9 mouse cellular contexts compared by ENCODE assay signal in genomic region chr10:12694774-12695173, GRCm38 (mm10).
DNase-seq lines count a peak whose midpoint lies in the region; ATAC-seq and TF ChIP-seq lines count a peak whose summit lies in the region.
"Had no signal": no experiment of that assay in that cellular context is flagged by ENCODE, and none has a peak within 500 bp of the region (broad histone marks: within the 10 kb centered on the region; RNA-seq: fewer than 3 reads in every experiment).

No protein-coding gene starts in this region.

- no peaks in the 10 kb centered on the region for H3K36me3 ChIP-seq in heart, embryonic 11.5 days (ENCODE audit: control insufficient read depth, insufficient read depth, low read length)
- peaks cover 21% of the 10 kb centered on the region for H3K36me3 ChIP-seq in limb, embryonic 13.5 days
- peaks cover 17% of the 10 kb centered on the region for H3K36me3 ChIP-seq in thymus, adult 2 months (ENCODE audit: control insufficient read depth, insufficient read depth, low read length)
- H3K36me3 ChIP-seq in hindbrain, postnatal 0 days (ENCODE audit: insufficient read depth, low read length): no peaks in the 10 kb centered on the region

- no peak for TF ChIP-seq POLR2A in thymus, adult 2 months (IDR thresholded peaks at IDR 0.05; ENCODE audit: control insufficient read depth, extremely low read depth, insufficient read depth, low read length, poor library complexity)

- H3K4me1 ChIP-seq in heart, embryonic 11.5 days (ENCODE audit: control insufficient read depth, insufficient read depth, low read length): peaks cover 5% of the 10 kb centered on the region; the same call in 1 of the 2 replicates
- H3K4me1 ChIP-seq in limb, embryonic 13.5 days: peaks cover 3% of the 10 kb centered on the region; the same call in 1 of the 2 replicates
- H3K4me1 ChIP-seq in thymus, adult 2 months (replicated peaks; ENCODE audit: control insufficient read depth, insufficient read depth, low read length): no peaks in the 10 kb centered on the region
- H3K4me1 ChIP-seq in hindbrain, postnatal 0 days (ENCODE audit: insufficient read depth, low read length): no peaks in the 10 kb centered on the region

- ATAC-seq in heart, embryonic 11.5 days (replicated peaks; ENCODE audit: insufficient number of reproducible peaks, low FRiP score, low TSS enrichment): peak; percentile 82
- ATAC-seq in limb, embryonic 13.5 days (ENCODE audit: low FRiP score, low read depth): no peak
- ATAC-seq in hindbrain, postnatal 0 days: no peak

- DNase-seq in 3T3-L1 (ENCODE audit: low read depth, low spot score): peak; percentile 98
- DNase-seq in embryo, embryonic 11 days: peak; percentile 45
- DNase-seq in cerebellum, adult 18-20 months: no peak
- no peak for DNase-seq in thymus, adult 2 months
- DNase-seq in frontal cortex, postnatal 10 days (ENCODE audit: low spot score in 2 of 2): no peak
- DNase-seq in hindbrain, postnatal 0 days (ENCODE audit: low spot score): no peak
- DNase-seq: thymus, postnatal 36 days had no signal

- peak overlapping the region; percentile 86 for H3K27ac ChIP-seq in heart, embryonic 11.5 days (ENCODE audit: low read depth, low read length)
- peak overlapping the region; percentile 28; the same call in 1 of the 2 replicates for H3K27ac ChIP-seq in limb, embryonic 13.5 days
- no peak overlapping the region for H3K27ac ChIP-seq in thymus, adult 2 months (ENCODE audit: control insufficient read depth, insufficient read depth, low read length)
- no peak overlapping the region for H3K27ac ChIP-seq in hindbrain, postnatal 0 days

- no peak overlapping the region for H3K4me3 ChIP-seq in heart, embryonic 11.5 days (ENCODE audit: low read depth, low read length)
- no peak overlapping the region for H3K4me3 ChIP-seq in limb, embryonic 13.5 days
- H3K4me3 ChIP-seq in thymus, adult 2 months (ENCODE audit: control insufficient read depth, insufficient read depth, low read length): no peak overlapping the region
- no peak overlapping the region for H3K4me3 ChIP-seq in hindbrain, postnatal 0 days (ENCODE audit: low read length)

- TF ChIP-seq CTCF in thymus, adult 2 months (IDR thresholded peaks at IDR 0.05; ENCODE audit: borderline replicate concordance, control insufficient read depth, extremely low read depth, insufficient read depth, low read length, poor library complexity): no peak
- no peak for TF ChIP-seq CTCF in hindbrain, postnatal 0 days (IDR thresholded peaks at IDR 0.05; ENCODE audit: low read depth)

- no peaks in the 10 kb centered on the region for H3K27me3 ChIP-seq in heart, embryonic 11.5 days (ENCODE audit: control insufficient read depth, insufficient read depth, low read length)
- no peaks in the 10 kb centered on the region for H3K27me3 ChIP-seq in limb, embryonic 13.5 days
- no peaks in the 10 kb centered on the region for H3K27me3 ChIP-seq in thymus, adult 2 months (ENCODE audit: control insufficient read depth, insufficient read depth, low read length)
- H3K27me3 ChIP-seq in hindbrain, postnatal 0 days (ENCODE audit: insufficient read depth, low read length): no peaks in the 10 kb centered on the region

- 4% methylated on average over 6 of the region's 6 CpGs for WGBS in heart, embryonic 11.5 days (ENCODE audit: insufficient replicate concordance)
- WGBS in limb, embryonic 13.5 days: 11% methylated on average over 6 of the region's 6 CpGs
- WGBS in thymus, adult 2 months: 95% methylated on average over 6 of the region's 6 CpGs
- 73% methylated on average over 6 of the region's 6 CpGs for WGBS in hindbrain, postnatal 0 days

- no peak overlapping the region for H3K9ac ChIP-seq in heart, embryonic 11.5 days (ENCODE audit: low read depth, low read length)
- H3K9ac ChIP-seq in limb, embryonic 13.5 days: no peak overlapping the region
- no peak overlapping the region for H3K9ac ChIP-seq in hindbrain, postnatal 0 days (replicated peaks; ENCODE audit: low read length)

- no peaks in the 10 kb centered on the region for H3K9me3 ChIP-seq in heart, embryonic 11.5 days (replicated peaks; ENCODE audit: control insufficient read depth, low read length)
- H3K9me3 ChIP-seq in limb, embryonic 13.5 days: no peaks in the 10 kb centered on the region
- no peaks in the 10 kb centered on the region for H3K9me3 ChIP-seq in hindbrain, postnatal 0 days (ENCODE audit: low read length)

- peak overlapping the region; percentile 8; the same call in 1 of the 2 replicates for H3K4me2 ChIP-seq in heart, embryonic 11.5 days
- no peak overlapping the region for H3K4me2 ChIP-seq in limb, embryonic 13.5 days (replicated peaks)
- H3K4me2 ChIP-seq in hindbrain, postnatal 0 days (ENCODE audit: low read depth, low read length): no peak overlapping the region

Comparison
In these comparisons a context has a peak if more than half of its experiments do, and no peak if none do; other contexts are left out.
1. DNase-seq: peak in 3T3-L1 (single experiment) and embryo, embryonic 11 days (single experiment); none in cerebellum, adult 18-20 months (0 of 2), thymus, adult 2 months (single experiment), frontal cortex, postnatal 10 days (0 of 2) and hindbrain, postnatal 0 days (single experiment).
2. H3K27ac ChIP-seq: peak in heart, embryonic 11.5 days (single experiment) and limb, embryonic 13.5 days (single experiment); none in thymus, adult 2 months (single experiment) and hindbrain, postnatal 0 days (single experiment).